Mouse (Mus musculus): ENCODE data around the gene Tnpo1.

GRCm38 (mm10) chr13:98818205-98818604 lies 108.0 kb downstream of the Tnpo1 start:
- no peak for TF ChIP-seq CTCF (conservative IDR thresholded peaks at IDR 0.05; ENCODE audit: insufficient read depth, insufficient read length, low read depth, low read length)
- no peak for TF ChIP-seq POLR2A (IDR thresholded peaks at IDR 0.05; ENCODE audit: low read depth, low read length)
